Mouse (Mus musculus): ENCODE results near the gene Ccl20. TPM values are rescaled to one million over a fixed set of nuclear protein-coding genes. Genes with fewer than 3 reads are reported as not detected.

Gene Ccl20
- not detected for total RNA-seq (2021)

GRCm38 (mm10) chr1:83116447-83117137 lies at the start of gene Ccl20:
Ccl20 (plus strand) TSS chr1:83116766.
- intact Hi-C loops (cut with DNase I), result no loop called here
- DNase-seq (ENCODE audit: extremely low spot score in 1 of 2, low spot score in 2 of 2), result no peak

GRCm38 (mm10) chr1:83067205-83067604 lies 49.4 kb upstream of the Ccl20 start:
- peak in 1 of 2 experiments; percentile 27 for DNase-seq (ENCODE audit: extremely low spot score in 1 of 2, low spot score in 2 of 2)
- intact Hi-C loops (cut with DNase I), result loop anchor here (10.0 kb wide), 1 partner anchor 648 kb away; no protein-coding TSS in a partner anchor

GRCm38 (mm10) chr1:83075526-83076189 lies 40.9 kb upstream of the Ccl20 start:
- intact Hi-C loops (cut with DNase I), result loop anchor here (1.0 kb wide), 1 partner anchor 288 kb away; no protein-coding TSS in a partner anchor

GRCm38 (mm10) chr1:83076190-83076917 lies 40.2 kb upstream of the Ccl20 start:
- peak in 1 of 2 experiments; percentile 54 for DNase-seq (ENCODE audit: extremely low spot score in 1 of 2, low spot score in 2 of 2)
- intact Hi-C loops (cut with DNase I), result loop anchor here (1.0 kb wide), 1 partner anchor 289 kb away; no protein-coding TSS in a partner anchor

More at GRCm38 (mm10) chr1:83075526-83076189, 40.9 kb upstream of the Ccl20 start:
- no peak for DNase-seq (ENCODE audit: extremely low spot score in 1 of 2, low spot score in 2 of 2)

GRCm38 (mm10) chr1:83077016-83077415 lies 39.5 kb upstream of the Ccl20 start:
- intact Hi-C loops (cut with DNase I), result no loop called here
- DNase-seq (ENCODE audit: extremely low spot score in 1 of 2, low spot score in 2 of 2), result no peak

GRCm38 (mm10) chr1:83084790-83085189 lies 31.8 kb upstream of the Ccl20 start:
- intact Hi-C loops (cut with DNase I), result no loop called here
- no peak for DNase-seq (ENCODE audit: extremely low spot score in 1 of 2, low spot score in 2 of 2)

- no peak for DNase-seq (ENCODE audit: extremely low spot score in 1 of 2, low spot score in 2 of 2)
- intact Hi-C loops (cut with DNase I), result no loop called here
These were observed 25.3 kb upstream of the Ccl20 start for GRCm38 (mm10) chr1:83091268-83091667.

- intact Hi-C loops (cut with DNase I), result no loop called here
- no peak for DNase-seq (ENCODE audit: extremely low spot score in 1 of 2, low spot score in 2 of 2)
These were observed 19.6 kb upstream of the Ccl20 start for GRCm38 (mm10) chr1:83096935-83097334.

GRCm38 (mm10) chr1:83099160-83099559 lies 17.4 kb upstream of the Ccl20 start:
- DNase-seq (ENCODE audit: extremely low spot score in 1 of 2, low spot score in 2 of 2), result no peak
- intact Hi-C loops (cut with DNase I), result no loop called here

- DNase-seq (ENCODE audit: extremely low spot score in 1 of 2, low spot score in 2 of 2), result no peak
- intact Hi-C loops (cut with DNase I), result no loop called here
These were observed 16.9 kb upstream of the Ccl20 start for GRCm38 (mm10) chr1:83099580-83100137.

- DNase-seq (ENCODE audit: extremely low spot score in 1 of 2, low spot score in 2 of 2), result peak in 1 of 2 experiments; percentile 45
- intact Hi-C loops (cut with DNase I), result no loop called here
These were observed 14.7 kb upstream of the Ccl20 start for GRCm38 (mm10) chr1:83101891-83102290.

- intact Hi-C loops (cut with DNase I), result no loop called here
- no peak for DNase-seq (ENCODE audit: extremely low spot score in 1 of 2, low spot score in 2 of 2)
These were observed 11.1 kb upstream of the Ccl20 start for GRCm38 (mm10) chr1:83105464-83105863.

GRCm38 (mm10) chr1:83107410-83107978 lies 9.1 kb upstream of the Ccl20 start:
- no peak for DNase-seq (ENCODE audit: extremely low spot score in 1 of 2, low spot score in 2 of 2)
- intact Hi-C loops (cut with DNase I), result no loop called here

- DNase-seq (ENCODE audit: extremely low spot score in 1 of 2, low spot score in 2 of 2), result no peak
- intact Hi-C loops (cut with DNase I), result no loop called here
These were observed 5.6 kb upstream of the Ccl20 start for GRCm38 (mm10) chr1:83110992-83111391.

- intact Hi-C loops (cut with DNase I), result no loop called here
- no peak for DNase-seq (ENCODE audit: extremely low spot score in 1 of 2, low spot score in 2 of 2)
These were observed 4.8 kb upstream of the Ccl20 start for GRCm38 (mm10) chr1:83111726-83112125.

- intact Hi-C loops (cut with DNase I), result no loop called here
- no peak for DNase-seq (ENCODE audit: extremely low spot score in 1 of 2, low spot score in 2 of 2)
These were observed 651 bp downstream of the Ccl20 start for GRCm38 (mm10) chr1:83117217-83117616.

GRCm38 (mm10) chr1:83117661-83118060 lies 1.1 kb downstream of the Ccl20 start:
- DNase-seq (ENCODE audit: extremely low spot score in 1 of 2, low spot score in 2 of 2), result peak in 1 of 2 experiments; percentile 40
- intact Hi-C loops (cut with DNase I), result no loop called here

- no peak for DNase-seq (ENCODE audit: extremely low spot score in 1 of 2, low spot score in 2 of 2)
- intact Hi-C loops (cut with DNase I), result no loop called here
These were observed 3.3 kb downstream of the Ccl20 start for GRCm38 (mm10) chr1:83119903-83120302.

GRCm38 (mm10) chr1:83120312-83120711 lies 3.7 kb downstream of the Ccl20 start:
- DNase-seq (ENCODE audit: extremely low spot score in 1 of 2, low spot score in 2 of 2), result no peak
- intact Hi-C loops (cut with DNase I), result no loop called here

All from left cerebral cortex, postnatal 10 days (tissue).